Mouse (Mus musculus): ENCODE measurements around the gene Abca1.

The Abca1 gene

GRCm38 (mm10) chr4:53148817-53149216 is 10.9 kb downstream of the Abca1 start:
- DNase-seq (ENCODE audit: low spot score): no peak

- no peak for DNase-seq (ENCODE audit: low spot score)
Measured at GRCm38 (mm10) chr4:53147454-53147853, 12.2 kb downstream of the Abca1 start.

GRCm38 (mm10) chr4:53147046-53147445 is 12.6 kb downstream of the Abca1 start:
- DNase-seq (ENCODE audit: low spot score): no peak

- no peak for DNase-seq (ENCODE audit: low spot score)
Measured at GRCm38 (mm10) chr4:53146227-53146949, 13.3 kb downstream of the Abca1 start.

GRCm38 (mm10) chr4:53145434-53146168 is 14.1 kb downstream of the Abca1 start:
- no peak for DNase-seq (ENCODE audit: low spot score)

- no peak for DNase-seq (ENCODE audit: low spot score)
Measured at GRCm38 (mm10) chr4:53144571-53144970, 15.1 kb downstream of the Abca1 start.

GRCm38 (mm10) chr4:53144021-53144420 is 15.7 kb downstream of the Abca1 start:
- DNase-seq (ENCODE audit: low spot score): no peak

- no peak for DNase-seq (ENCODE audit: low spot score)
Measured at GRCm38 (mm10) chr4:53140678-53141077, 19.0 kb downstream of the Abca1 start.

- DNase-seq (ENCODE audit: low spot score): no peak
Measured at GRCm38 (mm10) chr4:53139495-53139894, 20.2 kb downstream of the Abca1 start.

GRCm38 (mm10) chr4:53138974-53139373 is 20.7 kb downstream of the Abca1 start:
- DNase-seq (ENCODE audit: low spot score): no peak

GRCm38 (mm10) chr4:53137087-53137486 is 22.6 kb downstream of the Abca1 start:
- DNase-seq (ENCODE audit: low spot score): no peak

GRCm38 (mm10) chr4:53134816-53135215 is 24.9 kb downstream of the Abca1 start:
- DNase-seq (ENCODE audit: low spot score): no peak

- DNase-seq (ENCODE audit: low spot score): no peak
Measured at GRCm38 (mm10) chr4:53133995-53134394, 25.7 kb downstream of the Abca1 start.

GRCm38 (mm10) chr4:53131538-53131937 is 28.2 kb downstream of the Abca1 start:
- DNase-seq (ENCODE audit: low spot score): no peak

GRCm38 (mm10) chr4:53130622-53131517 is 28.8 kb downstream of the Abca1 start:
- no peak for DNase-seq (ENCODE audit: low spot score)

- DNase-seq (ENCODE audit: low spot score): no peak
Measured at GRCm38 (mm10) chr4:53129716-53130301, 29.9 kb downstream of the Abca1 start.

- no peak for DNase-seq (ENCODE audit: low spot score)
Measured at GRCm38 (mm10) chr4:53127266-53127665, 32.4 kb downstream of the Abca1 start.

- DNase-seq (ENCODE audit: low spot score): no peak
Measured at GRCm38 (mm10) chr4:53126794-53127193, 32.9 kb downstream of the Abca1 start.

- no peak for DNase-seq (ENCODE audit: low spot score)
Measured at GRCm38 (mm10) chr4:53124837-53125490, 34.7 kb downstream of the Abca1 start.

GRCm38 (mm10) chr4:53122310-53122709 is 37.4 kb downstream of the Abca1 start:
- no peak for DNase-seq (ENCODE audit: low spot score)

GRCm38 (mm10) chr4:53121516-53122227 is 38.0 kb downstream of the Abca1 start:
- no peak for DNase-seq (ENCODE audit: low spot score)

Data from c-Kit-positive CD71-positive TER-119-positive erythroid progenitor cells, embryonic 14.5 days (primary cell).